Comparison of ENCODE assay signal across 8 mouse cellular contexts in the genomic region with DNA sequence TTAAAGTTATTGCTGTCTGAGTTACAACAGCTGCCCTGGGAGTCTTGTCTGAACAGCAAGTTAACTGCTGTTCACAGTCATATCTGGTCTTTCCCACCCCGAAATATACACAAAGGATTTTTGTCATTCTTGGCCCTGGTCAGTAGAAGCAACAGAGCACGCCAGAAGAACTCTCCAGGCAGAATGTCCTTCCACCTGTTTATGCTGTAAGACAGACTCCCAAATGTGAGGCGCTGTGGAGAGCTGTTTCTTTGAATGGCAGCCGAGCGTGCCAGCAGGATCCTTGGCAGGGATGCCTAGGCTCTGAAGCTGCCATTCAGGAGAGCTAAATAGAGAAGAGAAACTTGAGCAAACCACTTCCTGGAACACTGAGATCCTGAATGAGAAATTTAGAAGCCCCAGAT. TPM values are rescaled to one million over a fixed set of nuclear protein-coding genes. Genes with fewer than 3 reads are reported as not detected.
DNase-seq lines count a peak whose midpoint lies in the region; ATAC-seq lines count a peak whose summit lies in the region.

No protein-coding gene starts in this region.

- H3K36me3 ChIP-seq in forebrain, embryonic 15.5 days: no peaks in the 10 kb centered on the region
- no peaks in the 10 kb centered on the region for H3K36me3 ChIP-seq in forebrain, embryonic 11.5 days (ENCODE audit: control insufficient read depth, insufficient read depth, low read length)

- no peaks in the 10 kb centered on the region for H3K27me3 ChIP-seq in forebrain, embryonic 15.5 days
- H3K27me3 ChIP-seq in forebrain, embryonic 11.5 days (ENCODE audit: control insufficient read depth, insufficient read depth, low read length): no peaks in the 10 kb centered on the region

- peak; percentile 80 for ATAC-seq in forebrain, embryonic 15.5 days (replicated peaks)
- ATAC-seq in forebrain, embryonic 11.5 days (replicated peaks; ENCODE audit: low FRiP score): no peak
- ATAC-seq in monocyte, adult 5-6 weeks (replicated peaks; ENCODE audit: insufficient number of reproducible peaks, low FRiP score, low TSS enrichment, poor library complexity, severe bottlenecking): no peak

- H3K9ac ChIP-seq in forebrain, embryonic 15.5 days (replicated peaks): no peak overlapping the region
- no peak overlapping the region for H3K9ac ChIP-seq in forebrain, embryonic 11.5 days (ENCODE audit: low read length)

- no peak for DNase-seq in forebrain, embryonic 11.5 days (ENCODE audit: low spot score)
- peak; percentile 82 to 85 for DNase-seq in cerebellum, postnatal 36 days
- peak; percentile 28 to 72 for DNase-seq in gastrocnemius, postnatal 4 days (ENCODE audit: low spot score in 2 of 2)
- peak; percentile 29 for DNase-seq in kidney, adult 9 months
- DNase-seq in left cerebral cortex, postnatal 4 days: peak; percentile 77
- peak; percentile 92 for DNase-seq in right cerebral cortex, adult 18-20 months

- H3K9me3 ChIP-seq in forebrain, embryonic 15.5 days: no peaks in the 10 kb centered on the region
- no peaks in the 10 kb centered on the region for H3K9me3 ChIP-seq in forebrain, embryonic 11.5 days (ENCODE audit: control insufficient read depth, low read length)

- H3K4me3 ChIP-seq in forebrain, embryonic 15.5 days: no peak overlapping the region
- no peak overlapping the region for H3K4me3 ChIP-seq in forebrain, embryonic 11.5 days (ENCODE audit: low read depth, low read length)

- no peak overlapping the region; the same call in 1 of the 2 replicates for H3K27ac ChIP-seq in forebrain, embryonic 15.5 days (replicated peaks)
- H3K27ac ChIP-seq in forebrain, embryonic 11.5 days (ENCODE audit: low read depth, low read length): no peak overlapping the region

- intact Hi-C loops in left cerebral cortex, postnatal 4 days (cut with DNase I): loop anchor here (2.0 kb wide), 1 partner anchor 78 kb away; the partner anchor contains the start of gene Sept7

- peaks cover 8% of the 10 kb centered on the region; the same call in 1 of the 2 replicates for H3K4me1 ChIP-seq in forebrain, embryonic 15.5 days
- no peaks in the 10 kb centered on the region for H3K4me1 ChIP-seq in forebrain, embryonic 11.5 days (replicated peaks; ENCODE audit: control insufficient read depth, insufficient read depth, low read length)

- 20% methylated on average over 5 of the region's 5 CpGs for WGBS in forebrain, embryonic 15.5 days
- 69% methylated on average over 5 of the region's 5 CpGs for WGBS in forebrain, embryonic 11.5 days

- no peak overlapping the region for H3K4me2 ChIP-seq in forebrain, embryonic 15.5 days (replicated peaks)
- no peak overlapping the region for H3K4me2 ChIP-seq in forebrain, embryonic 11.5 days (ENCODE audit: low read depth, low read length, severe bottlenecking)

RNA-seq across cellular contexts. Expression of gene Herpud2, which starts 23.4 kb away (rescaled TPM):
- polyA plus RNA-seq in forebrain, embryonic 15.5 days (2015; fragmentation: Nextera tagmentation; extraction: Ambion mirVana): 37.7 and 40.9 TPM in 2 replicates
- 38.1 and 39.6 TPM in 2 replicates for polyA plus RNA-seq in forebrain, embryonic 11.5 days (2014; fragmentation: Nextera tagmentation; extraction: Ambion mirVana)
- total RNA-seq in gastrocnemius, postnatal 4 days (2021): 10 to 100 TPM; 45.8 to 49.3 TPM
- total RNA-seq in left cerebral cortex, postnatal 4 days (2021): 10 to 100 TPM; 46.9 TPM
- 25.8 to 45.1 TPM (median 36.1 TPM) in 3 replicates for total RNA-seq in monocyte, adult 5-6 weeks (2017)
